Mouse (Mus musculus) midbrain, embryonic 15.5 days (tissue): Measurements from ENCODE around the gene Gm2310. TPM values are rescaled to one million over a fixed set of nuclear protein-coding genes. Genes with fewer than 3 reads are reported as not detected.
"Not testable (repeated sequence)": the region's sequence is repeated elsewhere in the genome, so short reads cannot be mapped to it uniquely, and the experiment has no call there.

Experiments
- ATAC-seq: fragments of 200-750 bp; cut with Nextera tagmentation; replicated peaks from 2 replicates; pipeline ENCODE4 v1.8.0; 2017; ENCODE audit warnings: moderate TSS enrichment
- H3K27ac ChIP-seq: fragments of 300-500 bp; sonication (generic); 2 replicates; pipeline ENCODE4 v1.5.1; 2015; ENCODE audit warnings: mild to moderate bottlenecking, inconsistent platforms
- H3K27me3 ChIP-seq: fragments of 300-500 bp; sonication (generic); replicated peaks from 2 replicates; pipeline ENCODE4 v1.6.1; 2015; ENCODE audit warnings: inconsistent platforms
- H3K36me3 ChIP-seq: fragments of 300-500 bp; sonication (generic); replicated peaks from 2 replicates; pipeline ENCODE4 v1.6.1; 2015; ENCODE audit warnings: inconsistent platforms
- H3K4me1 ChIP-seq: fragments of 300-500 bp; sonication (generic); 2 replicates; pipeline ENCODE4 v1.6.1; 2015; ENCODE audit warnings: inconsistent platforms
- H3K4me2 ChIP-seq: fragments of 300-500 bp; sonication (generic); 2 replicates; pipeline ENCODE4 v1.6.1; 2015; ENCODE audit warnings: inconsistent platforms, mild to moderate bottlenecking, moderate library complexity
- H3K4me3 ChIP-seq: fragments of 300-500 bp; sonication (generic); 2 replicates; pipeline ENCODE4 v1.5.1; 2015; ENCODE audit warnings: mild to moderate bottlenecking, inconsistent platforms
- H3K9ac ChIP-seq: fragments of 300-500 bp; sonication (generic); 2 replicates; pipeline ENCODE4 v1.6.1; 2015; ENCODE audit warnings: mild to moderate bottlenecking, inconsistent platforms
- H3K9me3 ChIP-seq: fragments of 300-500 bp; sonication (generic); 2 replicates; pipeline ENCODE4 v1.6.1; 2016; ENCODE audit warnings: inconsistent platforms
- WGBS: fragments of 180-500 bp; shearing (Covaris S2); methylation state at CpG from one replicate; pipeline ENCODE4 v1.1.7; 2015; ENCODE audit warnings: mixed read lengths; 5-methylcytosine and 5-hydroxymethylcytosine counted together
- polyA plus RNA-seq: library from polyadenylated mRNA; unstranded; fragments of >200 nt; fragmentation: Nextera tagmentation; extraction: Ambion mirVana; gene quantifications from 2 replicates; pipeline ENCODE4 v1.2.1, GENCODE M21; 2015

Gm2310 gene
- not detected in 2 replicates for polyA plus RNA-seq

GRCm38 (mm10) chr15:8519853-8520252, at the start of gene Gm2310:
Gene Gm2310 (minus strand): TSS chr15:8519953.
- not testable (repeated sequence) for H3K4me1 ChIP-seq, H3K4me2 ChIP-seq, H3K27me3 ChIP-seq, H3K9ac ChIP-seq, H3K9me3 ChIP-seq, ATAC-seq, H3K36me3 ChIP-seq, H3K4me3 ChIP-seq, H3K27ac ChIP-seq

DNA sequence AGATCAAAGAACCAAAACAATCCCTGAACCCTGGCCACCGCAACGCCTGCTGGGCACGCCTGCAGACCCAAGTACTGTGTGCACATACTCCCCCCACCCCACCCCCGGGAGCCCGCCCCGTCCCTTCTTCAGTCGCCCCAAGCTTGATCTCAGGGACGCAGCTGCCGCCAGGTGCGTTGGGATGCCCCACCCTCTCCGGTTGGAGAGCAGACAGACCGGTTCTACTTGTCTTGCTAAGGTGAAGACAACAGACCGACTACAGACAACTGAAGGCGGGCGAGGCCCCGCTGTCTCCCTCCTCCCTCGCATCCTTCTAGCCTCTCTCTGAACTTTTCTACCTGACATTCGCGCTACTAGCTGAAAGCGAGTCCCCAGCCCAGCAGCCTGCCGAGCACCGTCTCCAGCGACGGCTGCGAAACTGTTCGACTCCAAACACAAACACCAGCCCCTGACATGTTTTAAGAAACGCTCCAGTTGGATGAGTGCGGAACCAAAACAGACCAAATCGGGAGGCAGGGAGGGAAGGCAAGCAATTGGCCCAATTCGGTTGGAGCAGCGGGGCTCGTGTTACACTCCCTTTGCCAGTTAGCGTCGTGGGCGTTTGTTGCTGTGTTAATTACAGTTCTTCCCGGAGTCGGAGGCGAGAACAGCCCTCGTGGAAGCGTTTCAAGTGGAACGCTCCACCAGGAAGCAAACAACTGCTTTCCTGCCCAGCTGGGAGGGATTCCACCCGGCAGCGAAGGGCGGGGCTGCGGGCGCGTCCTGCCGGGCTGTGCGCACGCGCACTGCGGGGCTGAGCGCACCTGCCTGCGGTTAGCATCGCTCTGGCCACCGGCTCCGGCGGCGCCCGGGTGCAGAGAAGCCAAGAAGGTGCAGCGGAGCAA, 49.1 kb upstream of the Gm2310 start:
- Histone ChIP-seq H3K36me3 (no peaks in the 10 kb centered on the region), H3K9ac (peak overlapping the region; percentile 42), H3K27me3 (peaks cover 7% of the 10 kb centered on the region), H3K4me2 (peak overlapping the region; percentile 99), H3K27ac (no peak overlapping the region), H3K4me3 (peak overlapping the region; percentile 62), H3K9me3 (no peaks in the 10 kb centered on the region), H3K4me1 (peaks cover 11% of the 10 kb centered on the region)
- peak; percentile 95 for ATAC-seq
- under 1% methylated on average over 61 of the region's 61 CpGs for WGBS

- no peak overlapping the region for H3K27ac ChIP-seq
- H3K9ac ChIP-seq: peak overlapping the region; percentile 42; the same call in 1 of the 2 replicates
- no peaks in the 10 kb centered on the region for H3K36me3 ChIP-seq
- H3K9me3 ChIP-seq: no peaks in the 10 kb centered on the region
- H3K4me2 ChIP-seq: peak overlapping the region; percentile 99
- H3K4me3 ChIP-seq: peak overlapping the region; percentile 62
- ATAC-seq: peak; percentile 24; the same call in 1 of the 2 replicates
- peaks cover 11% of the 10 kb centered on the region for H3K4me1 ChIP-seq
- WGBS: 6% methylated on average over 7 of the region's 7 CpGs
- H3K27me3 ChIP-seq: peaks cover 7% of the 10 kb centered on the region
Observed at GRCm38 (mm10) chr15:8568286-8568644, 48.5 kb upstream of the Gm2310 start.

GRCm38 (mm10) chr15:8565416-8565815, 45.7 kb upstream of the Gm2310 start:
- 36% methylated on average over 6 of the region's 6 CpGs for WGBS
- no peak overlapping the region for H3K4me3 ChIP-seq
- peaks cover 7% of the 10 kb centered on the region for H3K27me3 ChIP-seq
- no peaks in the 10 kb centered on the region for H3K9me3 ChIP-seq
- no peaks in the 10 kb centered on the region for H3K36me3 ChIP-seq
- ATAC-seq: no peak
- H3K4me2 ChIP-seq: no peak overlapping the region
- no peak overlapping the region for H3K9ac ChIP-seq
- peaks cover 11% of the 10 kb centered on the region for H3K4me1 ChIP-seq
- no peak overlapping the region for H3K27ac ChIP-seq

- Histone ChIP-seq H3K36me3 (no peaks in the 10 kb centered on the region), H3K4me1 (peaks cover 7% of the 10 kb centered on the region), H3K27ac (no peak overlapping the region), H3K9me3 (no peaks in the 10 kb centered on the region), H3K4me2 (no peak overlapping the region), H3K4me3 (no peak overlapping the region), H3K9ac (no peak overlapping the region), H3K27me3 (peaks cover 7% of the 10 kb centered on the region)
- 91% methylated on average over 3 of the region's 3 CpGs for WGBS
- ATAC-seq: no peak
Observed at GRCm38 (mm10) chr15:8564331-8564730, 44.6 kb upstream of the Gm2310 start.

DNA sequence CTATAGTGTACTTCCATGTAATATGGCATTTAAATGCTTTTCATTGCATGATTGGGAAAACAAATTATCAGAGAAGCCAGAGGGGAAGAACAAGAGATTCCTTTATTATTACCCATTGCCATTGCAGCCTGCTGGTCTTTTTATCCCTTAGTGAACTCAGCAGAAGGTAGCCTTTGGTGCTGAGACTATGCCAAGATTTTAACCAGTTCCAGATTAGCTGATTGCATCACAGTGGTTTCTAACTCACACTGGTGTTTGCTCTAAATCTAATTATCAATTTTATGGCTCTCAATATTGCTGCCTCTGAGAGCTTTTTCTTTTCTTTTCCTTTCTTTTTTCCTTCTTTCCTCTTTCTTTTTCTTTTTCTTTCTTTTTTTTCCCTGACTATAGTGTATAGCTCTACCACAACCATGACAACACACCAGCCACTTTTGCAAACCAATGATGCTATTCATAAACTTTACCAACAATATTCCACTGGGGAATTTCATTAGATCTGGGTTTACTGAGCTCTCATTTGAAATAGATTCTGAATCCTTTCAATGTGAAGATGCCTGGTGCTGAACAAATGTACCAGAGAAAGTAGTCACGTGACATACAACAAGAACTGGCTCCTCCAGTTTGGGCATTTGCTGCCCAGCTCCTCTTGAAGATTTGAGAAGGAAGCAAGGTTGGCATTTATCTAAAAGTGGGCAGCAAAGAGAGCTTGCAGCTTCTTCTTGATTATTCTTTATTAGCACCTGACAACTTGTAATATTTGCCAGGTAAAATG, 43.9 kb upstream of the Gm2310 start:
- no peak overlapping the region for H3K4me3 ChIP-seq
- 94% methylated on average over 1 of the region's 1 CpGs for WGBS

GRCm38 (mm10) chr15:8562776-8563175, 43.0 kb upstream of the Gm2310 start:
- Histone ChIP-seq H3K27me3 (no peaks in the 10 kb centered on the region; the same call in 1 of the 2 replicates), H3K36me3 (no peaks in the 10 kb centered on the region), H3K9me3 (no peaks in the 10 kb centered on the region), H3K27ac (no peak overlapping the region), H3K4me1 (no peaks in the 10 kb centered on the region), H3K9ac (no peak overlapping the region), H3K4me3 (no peak overlapping the region), H3K4me2 (no peak overlapping the region)
- ATAC-seq: no peak
- WGBS: 92% methylated on average over 7 of the region's 7 CpGs

More for the DNA sequence above, 43.9 kb upstream of the Gm2310 start:
- Histone ChIP-seq H3K9me3 (no peaks in the 10 kb centered on the region), H3K4me2 (no peak overlapping the region), H3K27ac (no peak overlapping the region), H3K36me3 (no peaks in the 10 kb centered on the region), H3K9ac (no peak overlapping the region), H3K4me1 (peaks cover 6% of the 10 kb centered on the region), H3K27me3 (peaks cover 6% of the 10 kb centered on the region)
- ATAC-seq: no peak

DNA sequence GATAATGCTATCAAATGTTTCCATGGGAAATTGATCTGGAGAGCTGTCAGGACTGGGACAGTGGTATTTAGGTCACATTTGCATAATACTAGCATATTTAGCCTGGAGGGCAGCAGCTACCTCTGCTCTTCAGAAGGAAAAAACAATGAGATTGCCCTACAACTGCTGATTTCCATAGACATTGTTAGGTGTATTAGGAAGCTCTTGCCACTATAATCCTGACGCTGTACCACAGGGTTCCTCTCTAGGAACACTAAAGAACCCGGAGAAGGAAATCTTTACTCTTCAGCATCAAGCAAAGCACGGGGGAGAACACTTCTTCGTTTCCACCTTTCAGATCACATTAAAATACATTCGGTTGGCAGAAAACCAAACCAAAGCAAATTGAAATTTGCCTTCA, 11.4 kb upstream of the Gm2310 start:
- H3K27me3 ChIP-seq: no peaks in the 10 kb centered on the region
- H3K4me3 ChIP-seq: no peak overlapping the region
- H3K9me3 ChIP-seq: no peaks in the 10 kb centered on the region
- peaks cover 3% of the 10 kb centered on the region; the same call in 1 of the 2 replicates for H3K4me1 ChIP-seq
- H3K9ac ChIP-seq: no peak overlapping the region
- WGBS: 50% methylated on average over 5 of the region's 5 CpGs
- H3K27ac ChIP-seq: no peak overlapping the region
- no peak overlapping the region for H3K4me2 ChIP-seq
- ATAC-seq: no peak
- no peaks in the 10 kb centered on the region for H3K36me3 ChIP-seq

DNA sequence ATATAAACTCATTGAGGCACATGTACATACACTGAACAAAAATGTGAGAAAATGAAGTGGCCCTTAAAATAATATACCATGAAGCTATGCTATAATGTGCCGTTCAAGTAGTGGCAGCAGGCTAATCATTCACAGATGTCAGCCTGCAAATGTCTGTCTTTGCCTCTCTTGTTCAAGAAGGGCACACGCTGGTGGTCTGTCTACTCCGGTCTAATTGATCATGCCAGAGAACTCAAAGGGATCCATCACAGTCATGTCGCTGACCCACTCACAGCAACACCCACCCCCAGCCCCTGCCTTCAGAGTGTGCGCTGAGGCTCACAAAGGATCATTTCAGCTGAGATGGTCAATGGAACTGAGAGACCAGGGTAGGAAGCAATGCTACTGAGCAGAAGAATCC, 6.8 kb downstream of the Gm2310 start:
- no peak overlapping the region for H3K4me3 ChIP-seq
- H3K9ac ChIP-seq: no peak overlapping the region
- H3K4me2 ChIP-seq: no peak overlapping the region
- ATAC-seq: no peak
- no peaks in the 10 kb centered on the region for H3K36me3 ChIP-seq
- no peak overlapping the region for H3K27ac ChIP-seq
- H3K27me3 ChIP-seq: no peaks in the 10 kb centered on the region
- 67% methylated on average over 5 of the region's 5 CpGs for WGBS
- no peaks in the 10 kb centered on the region for H3K4me1 ChIP-seq
- H3K9me3 ChIP-seq: no peaks in the 10 kb centered on the region

DNA sequence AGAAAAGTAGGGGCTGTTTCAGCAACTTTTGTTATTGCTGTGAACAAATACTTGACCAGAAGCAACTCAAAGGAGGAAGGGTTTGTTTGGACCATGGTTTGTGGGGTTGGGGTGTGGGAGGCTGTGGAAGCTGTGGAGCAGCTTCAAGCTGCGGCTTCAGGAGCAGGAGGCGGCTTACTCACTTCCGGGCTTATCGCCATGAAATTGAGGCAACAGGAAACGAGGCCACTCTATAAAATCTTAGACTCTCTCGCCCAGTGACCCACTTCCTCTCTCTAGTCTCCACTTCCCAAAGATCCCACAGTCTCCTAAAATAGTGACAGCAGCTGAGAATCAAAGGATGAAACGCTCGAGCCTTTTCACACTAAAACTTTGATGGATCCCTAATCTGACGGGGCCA, 7.9 kb downstream of the Gm2310 start:
- H3K9me3 ChIP-seq: no peaks in the 10 kb centered on the region
- no peak overlapping the region for H3K9ac ChIP-seq
- no peak for ATAC-seq
- no peak overlapping the region for H3K4me3 ChIP-seq
- WGBS: 67% methylated on average over 9 of the region's 9 CpGs
- no peak overlapping the region for H3K27ac ChIP-seq
- no peaks in the 10 kb centered on the region for H3K4me1 ChIP-seq
- H3K36me3 ChIP-seq: no peaks in the 10 kb centered on the region
- H3K27me3 ChIP-seq: no peaks in the 10 kb centered on the region
- no peak overlapping the region for H3K4me2 ChIP-seq

GRCm38 (mm10) chr15:8502431-8502830, 17.3 kb downstream of the Gm2310 start:
- ATAC-seq: no peak
- 84% methylated on average over 2 of the region's 2 CpGs for WGBS

GRCm38 (mm10) chr15:8485261-8485660, 34.5 kb downstream of the Gm2310 start:
- no peak overlapping the region for H3K4me2 ChIP-seq
- H3K36me3 ChIP-seq: no peaks in the 10 kb centered on the region
- H3K4me1 ChIP-seq: no peaks in the 10 kb centered on the region
- H3K9me3 ChIP-seq: no peaks in the 10 kb centered on the region
- no peaks in the 10 kb centered on the region for H3K27me3 ChIP-seq
- 86% methylated on average over 6 of the region's 6 CpGs for whole genome bisulfite sequencing
- no peak for ATAC-seq
- no peak overlapping the region for H3K9ac ChIP-seq
- H3K4me3 ChIP-seq: no peak overlapping the region
- H3K27ac ChIP-seq: no peak overlapping the region

More at GRCm38 (mm10) chr15:8502431-8502830, 17.3 kb downstream of the Gm2310 start:
- Histone ChIP-seq H3K27ac (no peak overlapping the region), H3K27me3 (no peaks in the 10 kb centered on the region), H3K4me1 (no peaks in the 10 kb centered on the region), H3K36me3 (no peaks in the 10 kb centered on the region), H3K9ac (no peak overlapping the region), H3K4me2 (no peak overlapping the region), H3K9me3 (no peaks in the 10 kb centered on the region), H3K4me3 (no peak overlapping the region)
